Mouse (Mus musculus) intestine, embryonic 14.5 days (tissue): ENCODE data around the gene Gns. TPM values are rescaled to one million over a fixed set of nuclear protein-coding genes. Genes with fewer than 3 reads are reported as not detected.

Source experiments
- ATAC-seq: fragments of 200-750 bp; cut with Nextera tagmentation; replicated peaks from 2 replicates; pipeline ENCODE4 v1.8.0; 2017; ENCODE audit warnings: low read depth, moderate number of reproducible peaks, moderate TSS enrichment, moderate library complexity; ENCODE audit not compliant: low FRiP score, low TSS enrichment
- DNase-seq: peaks from one replicate; pipeline ENCODE4 v3.0.0-alpha.2; 2018; ENCODE audit warnings: low spot score
- H3K27ac ChIP-seq: fragments of 300-500 bp; sonication (generic); 2 replicates; pipeline ENCODE4 v1.5.1; 2014; ENCODE audit warnings: low read depth, mild to moderate bottlenecking, control low read depth
- H3K27me3 ChIP-seq: fragments of 300-500 bp; sonication (generic); replicated peaks from 2 replicates; pipeline ENCODE4 v1.6.1; 2014; ENCODE audit warnings: low read length, control low read depth; ENCODE audit not compliant: control insufficient read depth, insufficient read depth
- H3K36me3 ChIP-seq: fragments of 300-500 bp; sonication (generic); 2 replicates; pipeline ENCODE4 v1.6.1; 2014; ENCODE audit warnings: low read length, control low read depth; ENCODE audit not compliant: control insufficient read depth, insufficient read depth
- H3K4me1 ChIP-seq: fragments of 300-500 bp; sonication (generic); replicated peaks from 2 replicates; pipeline ENCODE4 v1.6.1; 2014; ENCODE audit warnings: low read length, control low read depth, mixed read lengths; ENCODE audit not compliant: control insufficient read depth, insufficient read depth
- H3K4me2 ChIP-seq: fragments of 300-500 bp; sonication (generic); 2 replicates; pipeline ENCODE4 v1.6.1; 2014; ENCODE audit warnings: low read length
- H3K4me3 ChIP-seq: fragments of 300-500 bp; sonication (generic); 2 replicates; pipeline ENCODE4 v1.5.1; 2014; ENCODE audit warnings: low read depth, low read length, control low read depth, mixed read lengths
- H3K9ac ChIP-seq: fragments of 300-500 bp; sonication (generic); 2 replicates; pipeline ENCODE4 v1.6.1; 2014; ENCODE audit warnings: mild to moderate bottlenecking, low read length
- H3K9me3 ChIP-seq: fragments of 300-500 bp; sonication (generic); 2 replicates; pipeline ENCODE4 v1.6.1; 2016; ENCODE audit warnings: low read length, control low read depth; ENCODE audit not compliant: control insufficient read depth
- WGBS: fragments of 180-500 bp; shearing (Covaris S2); extraction: QIAGEN DNeasy Blood & Tissue Kit; methylation state at CpG from one replicate; pipeline ENCODE4 v1.1.7; 2014; 5-methylcytosine and 5-hydroxymethylcytosine counted together
- polyA plus RNA-seq: library from polyadenylated mRNA; unstranded; fragments of >200 nt; fragmentation: Nextera tagmentation; extraction: Ambion mirVana; gene quantifications from 2 replicates; pipeline ENCODE4 v1.2.1, GENCODE M21; 2014

Gene Gns
- polyA plus RNA-seq, 1 experiment from 2014 or later, result 47.8 TPM

- H3K27ac ChIP-seq, result no peak overlapping the region
- no peak; the same call in 1 of the 2 replicates for ATAC-seq
- 0 out of 2 replicates have a peak, but pooled peaks cover 7% of the 10 kb centered on the region for H3K4me1 ChIP-seq
- peak overlapping the region; percentile 88 for H3K4me2 ChIP-seq
- H3K27me3 ChIP-seq, result peaks cover 38% of the 10 kb centered on the region
- no peak overlapping the region for H3K9ac ChIP-seq
- H3K36me3 ChIP-seq, result no peaks in the 10 kb centered on the region
- 33% methylated on average over 15 of the region's 15 CpGs for WGBS
- no peaks in the 10 kb centered on the region for H3K9me3 ChIP-seq
- DNase-seq, result peak; percentile 62
- H3K4me3 ChIP-seq, result peak overlapping the region; percentile 42
Observed at GRCm38 (mm10) chr10:121351692-121352290, 13.1 kb upstream of the Gns start.

- no peaks in the 10 kb centered on the region for H3K36me3 ChIP-seq
- no peaks in the 10 kb centered on the region for H3K27me3 ChIP-seq
- H3K4me1 ChIP-seq, result no peaks in the 10 kb centered on the region; the same call in 1 of the 2 replicates
- no peak overlapping the region for H3K4me2 ChIP-seq
- no peak overlapping the region for H3K9ac ChIP-seq
- H3K27ac ChIP-seq, result no peak overlapping the region
- no peaks in the 10 kb centered on the region for H3K9me3 ChIP-seq
- 90% methylated on average over 2 of the region's 2 CpGs for WGBS
- no peak overlapping the region for H3K4me3 ChIP-seq
- DNase-seq (no peak), ATAC-seq (no peak)
Observed at GRCm38 (mm10) chr10:121360358-121360757, 4.5 kb upstream of the Gns start.

GRCm38 (mm10) chr10:121363201-121363600 lies 1.7 kb upstream of the Gns start:
- H3K4me1 ChIP-seq, result peaks cover 11% of the 10 kb centered on the region; the same call in 1 of the 2 replicates
- H3K4me3 ChIP-seq, result no peak overlapping the region
- H3K27ac ChIP-seq, result no peak overlapping the region
- no peak overlapping the region for H3K9ac ChIP-seq
- no peak for ATAC-seq
- no peaks in the 10 kb centered on the region for H3K9me3 ChIP-seq
- no peak for DNase-seq
- H3K4me2 ChIP-seq, result no peak overlapping the region
- 85% methylated on average over 8 of the region's 8 CpGs for WGBS
- 0 out of 2 replicates have a peak, but pooled peaks cover 3% of the 10 kb centered on the region for H3K36me3 ChIP-seq
- no peaks in the 10 kb centered on the region for H3K27me3 ChIP-seq

- no peak overlapping the region for H3K27ac ChIP-seq
- peak overlapping the region; percentile 85 for H3K4me2 ChIP-seq
- H3K9me3 ChIP-seq, result no peaks in the 10 kb centered on the region
- ATAC-seq (peak; percentile 11; the same call in 1 of the 2 replicates), DNase-seq (no peak)
- 24% methylated on average over 15 of the region's 15 CpGs for WGBS
- 0 out of 2 replicates have a peak, but pooled peaks cover 3% of the 10 kb centered on the region for H3K36me3 ChIP-seq
- H3K27me3 ChIP-seq, result no peaks in the 10 kb centered on the region
- peaks cover 11% of the 10 kb centered on the region; the same call in 1 of the 2 replicates for H3K4me1 ChIP-seq
- H3K4me3 ChIP-seq, result peak overlapping the region; percentile 76
- H3K9ac ChIP-seq, result peak overlapping the region; percentile 78; the same call in 1 of the 2 replicates
Observed at GRCm38 (mm10) chr10:121364306-121364705, 584 bp upstream of the Gns start.

GRCm38 (mm10) chr10:121365781-121366272 lies 937 bp downstream of the Gns start:
- ATAC-seq (no peak), DNase-seq (no peak)
- Histone ChIP-seq H3K4me2 (peak overlapping the region; percentile 85), H3K9me3 (no peaks in the 10 kb centered on the region), H3K27ac (no peak overlapping the region), H3K4me1 (peaks cover 11% of the 10 kb centered on the region; the same call in 1 of the 2 replicates), H3K36me3 (peaks cover 3% of the 10 kb centered on the region; the same call in 1 of the 2 replicates), H3K4me3 (peak overlapping the region; percentile 76), H3K9ac (peak overlapping the region; percentile 78), H3K27me3 (no peaks in the 10 kb centered on the region)
- WGBS, result 12% methylated on average over 9 of the region's 9 CpGs

- no peak for DNase-seq
- 85% methylated on average over 13 of the region's 13 CpGs for WGBS
- H3K4me2 ChIP-seq, result no peak overlapping the region
Observed at GRCm38 (mm10) chr10:121367271-121367670, 2.4 kb downstream of the Gns start.

GRCm38 (mm10) chr10:121367780-121368179 lies 2.9 kb downstream of the Gns start:
- Histone ChIP-seq H3K27ac (no peak overlapping the region), H3K4me1 (peaks cover 11% of the 10 kb centered on the region; the same call in 1 of the 2 replicates), H3K4me2 (no peak overlapping the region), H3K27me3 (no peaks in the 10 kb centered on the region), H3K4me3 (no peak overlapping the region), H3K9ac (no peak overlapping the region), H3K36me3 (peaks cover 3% of the 10 kb centered on the region; the same call in 1 of the 2 replicates), H3K9me3 (no peaks in the 10 kb centered on the region)
- ATAC-seq (no peak), DNase-seq (no peak)
- WGBS, result 89% methylated on average over 9 of the region's 9 CpGs

More at GRCm38 (mm10) chr10:121367271-121367670, 2.4 kb downstream of the Gns start:
- Histone ChIP-seq H3K9ac (no peak overlapping the region), H3K27me3 (no peaks in the 10 kb centered on the region), H3K36me3 (peaks cover 3% of the 10 kb centered on the region; the same call in 1 of the 2 replicates), H3K27ac (no peak overlapping the region), H3K4me1 (peaks cover 11% of the 10 kb centered on the region; the same call in 1 of the 2 replicates), H3K4me3 (no peak overlapping the region), H3K9me3 (no peaks in the 10 kb centered on the region)
- no peak for ATAC-seq

GRCm38 (mm10) chr10:121368783-121369465 lies 4.0 kb downstream of the Gns start:
- no peaks in the 10 kb centered on the region for H3K9me3 ChIP-seq
- DNase-seq (no peak), ATAC-seq (no peak)
- H3K4me2 ChIP-seq, result no peak overlapping the region
- 86% methylated on average over 18 of the region's 18 CpGs for WGBS
- no peak overlapping the region for H3K27ac ChIP-seq
- no peaks in the 10 kb centered on the region for H3K27me3 ChIP-seq
- H3K4me3 ChIP-seq, result no peak overlapping the region
- H3K9ac ChIP-seq, result no peak overlapping the region
- H3K4me1 ChIP-seq, result peaks cover 11% of the 10 kb centered on the region; the same call in 1 of the 2 replicates
- peaks cover 3% of the 10 kb centered on the region; the same call in 1 of the 2 replicates for H3K36me3 ChIP-seq
